Mouse (Mus musculus) inflammation-experienced regulatory T-cells, adult 6 months (primary cell): Measurements from ENCODE around the gene Colq. TPM values are rescaled to one million over a fixed set of nuclear protein-coding genes. Genes with fewer than 3 reads are reported as not detected.

Experiments used
- ATAC-seq: one replicate; pipeline ENCODE4 v1.8.0; 2017
- polyA plus RNA-seq, 3 experiments: library from polyadenylated mRNA; unstranded; fragments of 100-300 nt; shearing (Covaris generic); gene quantifications; one replicate each; pipeline ENCODE4 v1.2.1; 2017

Colq gene
- polyA plus RNA-seq, 3 experiments from 2014 or later = 2.1 to 6.2 (median 3.5) TPM

DNA sequence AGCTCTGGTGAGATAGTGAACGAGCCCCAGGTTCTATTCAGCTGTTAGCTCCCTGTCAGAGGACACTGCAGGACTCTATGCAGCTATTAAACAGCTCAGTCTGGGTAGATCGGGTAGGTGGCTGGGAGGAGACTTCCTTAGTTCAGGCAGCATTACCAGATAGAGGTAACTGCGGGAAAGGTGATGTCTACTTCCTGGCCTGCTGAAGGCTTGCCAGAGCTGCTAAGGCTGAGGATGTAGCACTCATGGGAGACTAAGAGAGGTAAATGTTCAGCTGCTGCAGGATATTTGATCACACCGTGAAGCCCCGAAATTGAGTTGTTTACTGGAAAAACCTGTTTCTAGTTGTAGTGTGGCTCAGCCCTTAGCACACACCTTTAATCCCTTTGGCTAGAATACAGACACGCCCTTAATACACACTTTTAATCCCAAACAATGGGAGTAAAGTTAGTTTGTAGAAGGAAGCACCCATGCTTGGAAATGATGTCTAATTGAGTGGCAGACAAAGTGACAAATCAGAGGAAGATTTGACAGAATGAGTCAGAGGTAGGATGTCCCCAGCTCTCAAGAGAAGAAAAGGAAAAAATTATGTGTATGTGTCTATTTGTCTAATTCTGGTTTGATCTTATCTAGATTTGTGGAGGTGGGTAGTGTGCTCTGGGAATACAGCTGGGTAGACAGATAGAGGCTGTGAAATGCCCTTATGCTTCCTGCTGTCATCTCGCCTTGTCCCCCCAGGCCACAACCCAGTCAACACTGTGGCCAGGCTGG, 65.9 kb downstream of the Colq start:
- peak; percentile 71 for ATAC-seq

DNA sequence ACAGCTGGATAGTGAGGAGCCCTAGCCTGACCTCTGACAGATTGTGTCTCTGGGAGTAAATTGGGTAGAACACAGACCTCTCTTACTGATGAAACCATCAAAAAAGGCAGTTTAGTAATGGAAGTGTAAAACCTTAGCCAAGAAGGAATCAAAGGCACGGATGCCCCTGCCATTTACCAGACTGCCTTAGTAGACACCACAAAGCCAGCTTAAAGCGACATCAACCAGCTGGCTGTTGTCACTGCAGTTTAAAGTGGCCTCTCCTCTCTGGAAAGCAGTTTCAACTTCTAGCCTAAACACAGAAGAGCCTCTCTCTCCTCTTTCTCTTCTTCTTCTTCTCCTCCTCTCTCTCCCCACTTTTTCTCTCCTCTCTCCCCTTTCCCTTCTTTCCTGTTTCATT, 69.8 kb downstream of the Colq start:
- ATAC-seq = no peak

DNA sequence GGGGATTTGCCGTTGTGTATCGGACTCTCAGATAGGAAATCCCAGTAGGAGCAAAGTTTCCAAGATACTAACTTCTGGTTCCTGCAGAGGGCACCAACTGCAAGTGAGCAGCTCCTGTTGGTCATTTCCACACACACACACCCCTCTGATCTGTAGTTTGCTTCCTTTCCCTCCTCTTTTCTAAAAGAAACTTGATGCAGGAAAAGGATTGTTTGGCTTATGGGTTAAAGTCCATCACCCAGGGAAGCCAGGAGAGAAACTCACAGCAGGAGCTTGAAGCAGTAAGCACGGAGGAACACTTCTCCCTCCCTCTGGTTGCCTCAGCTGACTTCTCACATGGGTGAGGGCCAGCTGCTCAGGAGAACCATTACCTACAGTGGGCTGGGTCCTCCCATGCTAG, 72.0 kb downstream of the Colq start:
- no peak for ATAC-seq

DNA sequence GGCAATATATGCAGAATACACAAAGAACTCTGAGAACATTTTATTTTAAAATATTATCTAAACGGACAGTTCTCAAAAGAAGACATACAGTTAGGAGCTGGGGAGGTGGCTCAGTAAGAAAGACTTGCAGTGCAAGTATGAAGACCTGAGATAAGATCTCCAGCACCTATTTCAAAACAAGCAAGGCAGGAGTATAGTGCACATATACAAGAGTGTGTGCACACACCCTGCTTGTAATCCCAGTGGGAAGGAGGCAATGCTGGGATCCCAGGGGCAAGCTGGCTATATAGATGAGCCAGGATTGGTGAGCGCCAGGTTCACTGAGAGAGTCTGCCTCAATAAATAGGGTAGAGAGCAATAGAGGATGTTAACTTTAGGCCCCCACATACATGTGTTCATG, 75.2 kb downstream of the Colq start:
- no peak for ATAC-seq

DNA sequence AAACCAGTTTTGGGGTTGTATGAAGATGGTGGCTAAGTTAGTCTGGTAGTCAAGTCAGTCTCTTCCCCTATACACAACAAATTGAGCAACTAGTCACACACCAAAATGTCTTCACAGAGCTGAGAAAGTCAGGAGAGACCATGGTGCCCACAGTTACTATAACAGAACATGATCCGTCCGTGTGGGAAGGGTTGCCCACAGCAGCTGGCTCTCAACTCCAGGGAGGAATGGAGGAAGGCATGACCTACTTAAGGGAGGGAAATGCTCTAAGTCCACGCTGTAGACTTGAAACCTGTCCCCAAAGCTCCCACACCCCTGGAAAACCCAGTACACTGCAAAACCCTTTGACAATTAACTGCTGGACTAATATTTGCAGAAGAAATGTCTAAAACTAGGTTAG, 80.8 kb downstream of the Colq start:
- ATAC-seq = no peak

DNA sequence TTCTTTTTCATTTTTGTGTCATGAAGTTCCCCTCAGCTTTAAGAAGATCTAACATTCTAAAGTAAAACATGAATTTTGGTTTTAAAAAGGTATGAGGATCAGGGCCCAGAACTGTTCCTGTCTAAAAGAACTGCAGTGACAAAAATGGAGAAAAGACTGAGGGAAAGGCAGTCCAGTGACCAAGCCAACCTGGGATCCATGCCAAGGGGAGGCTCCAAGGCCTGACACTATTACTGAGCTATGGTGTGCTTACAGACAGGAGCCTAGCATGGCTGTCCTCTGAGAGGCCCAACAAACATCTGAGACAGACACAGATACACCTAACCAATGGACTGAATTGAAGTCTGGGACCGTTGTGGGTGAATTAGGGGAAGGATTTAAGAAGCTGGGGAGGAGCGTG, 81.2 kb downstream of the Colq start:
- ATAC-seq = no peak

DNA sequence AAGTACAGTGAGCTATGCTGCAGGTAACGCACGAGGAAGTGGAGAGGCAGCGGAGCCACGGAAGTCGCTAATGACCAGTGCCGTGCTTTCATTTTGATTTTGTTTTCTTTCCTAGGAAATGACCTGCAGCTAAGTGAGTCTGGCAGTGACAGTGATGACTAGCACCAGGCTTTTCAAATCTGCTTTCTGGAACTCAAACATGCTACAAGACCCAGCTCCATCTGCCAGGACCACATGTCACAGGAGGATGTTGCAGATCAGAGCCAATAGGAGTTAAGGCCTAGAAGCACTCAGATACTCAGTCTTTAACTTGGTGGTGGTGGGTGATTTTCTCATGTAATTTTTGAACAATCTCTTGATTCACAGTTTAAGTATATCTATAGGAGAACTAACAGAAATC, 84.7 kb downstream of the Colq start:
- no peak for ATAC-seq

DNA sequence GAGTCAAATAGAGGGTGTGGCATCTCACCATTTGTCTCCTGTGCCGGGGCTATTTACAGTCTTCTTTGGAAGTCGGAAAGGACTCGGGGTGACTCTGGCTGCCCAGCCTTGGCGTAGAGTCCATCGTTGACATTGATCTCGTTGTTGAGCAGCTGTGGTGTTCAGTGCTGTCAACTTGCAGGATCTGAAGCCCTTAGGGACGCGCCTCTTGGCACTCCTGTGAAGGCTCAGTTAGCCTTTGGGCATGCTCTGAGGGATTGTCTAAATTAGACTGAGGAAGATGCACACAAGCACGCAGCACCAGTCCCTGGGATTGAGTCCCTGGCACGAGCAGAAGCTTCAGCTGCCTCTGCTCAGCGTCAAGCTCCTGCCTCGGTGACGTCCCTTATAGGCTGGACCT, 87.7 kb downstream of the Colq start:
- no peak for ATAC-seq

DNA sequence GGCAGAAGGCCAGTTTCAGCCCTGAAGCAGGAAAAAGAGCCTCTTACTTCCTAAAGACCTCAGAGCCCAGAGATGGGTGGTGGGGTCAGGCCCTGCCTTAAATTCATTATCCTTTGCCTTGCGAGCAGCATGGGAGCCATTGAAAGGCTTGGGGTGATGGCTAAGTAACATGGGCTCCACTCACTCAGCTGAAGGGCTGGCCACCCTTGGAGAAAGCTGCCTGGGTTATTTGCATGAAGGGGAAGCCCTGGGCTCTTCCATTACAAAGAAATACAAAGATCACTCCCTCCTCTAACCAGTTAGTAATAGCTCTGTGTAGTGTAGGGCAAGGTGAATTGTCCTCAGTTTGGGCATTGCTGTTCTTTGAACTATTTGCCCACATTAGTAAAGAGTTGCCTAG, 91.6 kb downstream of the Colq start:
- ATAC-seq = no peak

DNA sequence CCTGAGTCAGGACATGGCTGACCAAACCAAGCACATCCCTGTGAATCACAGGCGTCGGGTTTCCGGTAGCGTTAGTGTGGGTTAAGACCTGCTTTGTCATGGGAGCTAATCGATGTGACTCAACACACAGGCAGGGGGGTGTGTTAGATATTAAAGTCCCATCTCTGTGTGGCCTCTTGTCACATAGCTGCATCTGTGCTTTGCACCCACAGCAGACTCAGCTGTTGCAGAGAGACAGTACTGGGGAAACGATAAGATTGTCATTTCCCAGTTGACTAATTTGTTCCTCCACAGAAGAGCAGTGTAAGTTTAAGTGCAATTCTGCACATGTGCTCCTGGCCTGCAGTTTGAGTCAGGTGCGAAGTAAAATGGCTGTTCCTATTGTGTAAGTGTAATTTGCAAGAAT, 94.9 kb downstream of the Colq start:
- no peak for ATAC-seq

DNA sequence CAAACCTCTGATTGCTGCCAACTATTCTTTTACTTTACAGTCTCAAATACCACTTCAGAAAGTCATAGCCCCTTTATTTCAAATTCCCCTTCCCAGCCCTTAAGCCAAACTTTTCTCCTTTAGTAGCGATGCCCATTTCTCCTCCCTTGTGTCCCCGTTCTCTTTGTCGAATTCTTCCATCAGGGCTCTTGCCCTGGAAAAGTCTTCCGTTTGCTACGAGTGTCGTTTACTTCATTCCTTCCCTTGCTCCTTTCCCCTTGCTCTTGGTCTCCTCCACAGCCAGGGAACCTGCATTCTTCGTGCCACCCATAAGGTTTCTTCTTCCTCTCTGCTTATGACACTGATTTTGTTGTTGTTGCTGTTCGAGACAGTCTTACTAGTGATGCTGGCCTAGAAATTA, 95.6 kb downstream of the Colq start:
- no peak for ATAC-seq

DNA sequence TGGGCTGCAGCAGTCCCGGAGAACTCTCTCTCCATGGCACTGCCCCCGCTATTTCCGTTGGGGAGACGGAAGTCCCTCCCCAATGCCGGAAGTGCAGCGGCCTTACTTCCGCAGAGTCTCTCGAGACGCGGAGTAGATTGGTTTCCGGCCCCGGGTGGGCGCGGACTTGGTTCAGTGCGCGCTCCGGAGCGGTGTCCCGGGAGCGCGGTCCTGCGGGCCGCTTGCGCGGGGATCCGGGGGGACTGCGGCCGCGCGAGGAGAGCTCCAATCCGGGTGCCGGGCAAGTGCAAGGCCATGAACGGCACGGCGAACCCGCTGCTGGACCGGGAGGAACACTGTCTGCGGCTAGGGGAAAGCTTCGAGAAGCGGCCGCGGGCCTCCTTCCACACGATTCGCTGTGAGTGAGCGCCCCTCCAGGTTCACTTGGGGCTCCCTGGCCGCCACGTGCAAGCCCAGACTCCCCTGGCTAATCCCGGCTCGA, 96.1 kb downstream of the Colq start, which contains the start of gene Mettl6:
Gene Mettl6 (minus strand): TSS at position 66 of the 481 bp plus-strand sequence.
- ATAC-seq = peak; percentile 95

DNA sequence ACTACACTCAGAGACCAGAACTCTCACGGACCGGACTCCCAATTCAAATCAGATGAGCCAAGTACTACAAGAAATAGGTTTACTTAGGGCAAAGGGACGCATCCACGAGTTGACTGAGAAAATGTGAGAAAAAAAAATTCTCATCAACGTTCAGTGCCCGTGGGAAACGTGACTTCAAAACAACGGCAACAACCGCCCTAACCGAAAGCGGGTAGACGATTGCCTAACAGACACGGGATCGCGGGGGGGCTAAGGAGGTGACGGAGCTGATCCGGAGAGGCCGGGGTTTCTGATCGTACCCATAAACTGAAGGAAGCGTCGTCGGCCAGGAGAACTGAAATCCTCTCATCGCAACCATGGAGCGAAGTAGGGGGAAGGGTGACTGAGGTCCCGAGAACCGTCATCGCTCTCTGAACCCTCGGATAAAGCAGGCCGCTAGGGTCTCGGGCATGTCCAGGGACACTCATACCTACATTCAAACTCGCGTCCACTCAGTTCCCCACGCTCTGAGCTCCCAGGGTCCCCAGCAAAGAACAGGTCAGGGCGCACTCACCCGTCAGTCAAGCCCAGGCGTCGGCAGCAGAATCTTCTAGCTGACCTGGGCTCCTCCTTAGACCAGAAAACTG, 96.7 kb downstream of the Colq start, which contains the start of gene Eaf1:
Gene Eaf1 (plus strand): TSS at position 51 of the 626 bp plus-strand sequence.
- ATAC-seq = peak; percentile 47

DNA sequence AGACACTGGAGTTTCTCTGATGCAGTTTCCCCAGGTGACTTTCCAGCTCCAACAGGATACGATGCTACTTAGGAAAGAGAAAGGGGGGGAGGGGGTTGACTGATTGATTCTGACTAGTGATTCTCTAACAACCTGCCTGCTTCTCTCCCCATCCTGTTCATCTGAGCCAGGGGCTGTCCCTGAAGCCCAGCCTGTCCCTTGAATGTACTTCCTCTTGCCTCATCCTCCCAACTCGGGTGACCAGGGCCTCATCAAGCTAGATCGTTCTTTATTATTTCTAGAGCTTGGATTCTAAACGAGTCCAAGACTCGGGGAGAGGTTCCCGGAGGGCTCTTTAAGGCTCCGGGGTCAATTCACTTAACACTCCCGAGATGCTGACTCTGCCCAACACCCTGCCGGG, 97.2 kb downstream of the Colq start:
- ATAC-seq = peak; percentile 24

DNA sequence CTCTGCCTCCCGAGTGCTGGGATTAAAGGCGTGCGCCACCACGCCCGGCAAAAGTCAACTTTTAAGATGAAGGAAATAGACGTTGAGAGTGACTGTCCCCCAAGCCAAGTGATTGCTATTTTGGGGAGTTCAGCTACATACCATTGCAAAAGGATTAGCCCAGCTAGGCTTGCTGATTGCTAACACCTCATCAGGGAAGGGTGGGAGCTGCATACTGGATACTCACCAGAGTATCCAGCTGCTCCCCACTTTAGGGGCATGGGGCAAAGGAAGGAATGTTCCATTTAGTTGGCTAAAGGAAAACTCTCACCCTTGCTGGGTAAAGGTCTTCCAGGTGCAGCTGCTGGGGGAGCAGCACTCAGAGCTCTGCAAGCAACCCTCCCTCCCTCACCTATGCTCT, 103.1 kb downstream of the Colq start:
- ATAC-seq = no peak

DNA sequence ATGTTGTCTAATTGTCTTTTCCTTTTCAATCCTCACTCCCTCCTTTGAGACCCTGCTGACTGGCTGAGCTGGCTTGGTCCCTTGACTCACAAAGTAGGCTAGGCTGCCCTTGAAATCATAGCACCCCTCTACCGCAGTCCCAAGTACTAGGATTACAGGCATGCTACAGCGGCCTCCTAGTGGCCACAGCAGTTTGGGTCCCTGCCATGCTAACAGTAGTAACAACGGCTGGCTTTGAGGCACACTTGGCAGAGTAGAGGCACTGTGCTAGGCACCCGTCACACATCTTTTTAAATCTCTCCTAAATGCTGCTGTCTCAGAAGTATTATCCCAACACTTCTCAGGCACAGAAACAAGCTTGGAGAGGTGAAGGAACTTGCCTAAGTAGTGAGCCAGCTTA, 104.7 kb downstream of the Colq start:
- no peak for ATAC-seq

DNA sequence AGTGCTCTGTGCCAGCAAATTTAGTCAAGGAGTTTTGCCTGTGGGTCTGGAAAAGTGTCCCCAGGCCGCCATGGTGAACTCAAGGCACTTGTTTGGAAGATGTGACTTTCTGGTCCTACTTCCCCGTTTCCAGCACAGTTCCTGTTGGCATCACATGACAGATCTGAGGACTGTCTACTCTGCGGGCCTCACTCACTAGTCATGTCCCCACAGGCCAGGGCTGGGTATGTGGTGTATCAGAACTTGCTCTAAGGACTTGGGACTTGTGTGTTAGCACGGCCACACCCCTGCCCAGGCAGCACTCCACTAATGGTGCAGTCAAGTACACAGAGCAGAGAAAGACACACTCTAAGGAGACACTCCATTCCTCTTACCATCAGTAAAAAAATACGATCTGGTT, 108.7 kb downstream of the Colq start:
- ATAC-seq = no peak

DNA sequence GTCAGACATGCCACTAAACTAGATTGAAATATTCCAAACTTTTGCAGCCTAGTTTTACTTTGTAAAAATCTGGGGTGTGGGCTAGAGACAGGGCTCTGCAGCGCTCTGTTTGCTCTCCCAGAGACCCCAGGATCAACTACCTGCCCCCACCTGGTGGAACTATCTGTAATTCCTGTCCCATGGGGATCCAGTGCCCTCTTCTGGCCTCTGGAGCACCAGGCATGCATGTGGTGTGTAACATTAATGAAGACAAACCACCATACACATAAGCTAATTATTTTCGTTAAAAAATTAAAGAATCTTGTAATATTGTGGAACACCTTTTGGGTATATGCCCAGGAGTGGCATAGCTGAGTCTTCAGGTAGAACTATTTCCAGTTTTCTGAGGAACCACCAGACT, 117.8 kb downstream of the Colq start:
- ATAC-seq = no peak

Other genes with a start within 250 kb of the Colq start
- gene Sh3bp5, start 155.3 kb downstream of the Colq start, polyA plus RNA-seq = 10 to 100 TPM in 1 of 3 experiments, 1 to 10 TPM in 2; 5.4 to 11.5 (median 7.1) TPM
- gene Eaf1, start 96.9 kb downstream of the Colq start, polyA plus RNA-seq = 10 to 100 TPM; 10.5 to 12.2 (median 10.7) TPM
- 10 to 100 TPM; 64.3 to 67.8 (median 65.6) TPM for gene Mettl6, start 96.3 kb downstream of the Colq start, polyA plus RNA-seq
- gene Gm49387, start 49.5 kb upstream of the Colq start, polyA plus RNA-seq = 1 to 10 TPM in 1 of 3 experiments, not detected in 2; 1.5 TPM
- gene Btd, start 49.7 kb upstream of the Colq start, polyA plus RNA-seq = 10 to 100 TPM; 20.3 to 28.6 (median 24.2) TPM
- gene Hacl1, start 49.9 kb upstream of the Colq start, polyA plus RNA-seq = 10 to 100 TPM; 23.5 to 36.6 (median 25.0) TPM
- 10 to 100 TPM in 2 of 3 experiments, 1 to 10 TPM in 1; 9.5 to 11.0 (median 10.0) TPM for gene Ankrd28, start 239.3 kb upstream of the Colq start, polyA plus RNA-seq